Mouse (Mus musculus) limb, embryonic 14.5 days (tissue): ENCODE measurements at regions not wholly inside any gene's neighbourhood (a gene's known extent, or its start where the extent isn't known, plus 50 kb on each side); places are given as distances from the start of the nearest gene placed in this dataset.

ENCODE experiments used
- ATAC-seq: fragments of 200-750 bp; cut with Nextera tagmentation; 2 replicates; pipeline ENCODE4 v1.8.0; 2017; ENCODE audit warnings: low read depth, moderate number of reproducible peaks, moderate TSS enrichment; ENCODE audit not compliant: low FRiP score
- DNase-seq: peaks from one replicate; pipeline ENCODE4 v3.0.0-alpha.2; 2015; ENCODE audit warnings: low spot score
- H3K27ac ChIP-seq: fragments of 300-500 bp; sonication (generic); replicated peaks from 2 replicates; pipeline ENCODE4 v1.5.1; 2014; ENCODE audit warnings: low read depth, mild to moderate bottlenecking, low read length, moderate library complexity, mixed read lengths
- H3K27me3 ChIP-seq: fragments of 300-500 bp; sonication (generic); 2 replicates; pipeline ENCODE4 v1.6.1; 2014; ENCODE audit warnings: low read length, mixed read lengths; ENCODE audit not compliant: control insufficient read depth, insufficient read depth
- H3K36me3 ChIP-seq: fragments of 300-500 bp; sonication (generic); 2 replicates; pipeline ENCODE4 v1.6.1; 2014; ENCODE audit warnings: mild to moderate bottlenecking, low read length, moderate library complexity, mixed read lengths; ENCODE audit not compliant: control insufficient read depth, insufficient read depth
- H3K4me1 ChIP-seq: fragments of 300-500 bp; sonication (generic); 2 replicates; pipeline ENCODE4 v1.6.1; 2014; ENCODE audit warnings: antibody characterized with exemption, low read length, mixed read lengths; ENCODE audit not compliant: control insufficient read depth, insufficient read depth
- H3K4me2 ChIP-seq: fragments of 300-500 bp; sonication (generic); replicated peaks from 2 replicates; pipeline ENCODE4 v1.6.1; 2014; ENCODE audit warnings: low read depth, mild to moderate bottlenecking, low read length, moderate library complexity; ENCODE audit not compliant: severe bottlenecking
- H3K4me3 ChIP-seq: fragments of 300-500 bp; sonication (generic); replicated peaks from 2 replicates; pipeline ENCODE4 v1.5.1; 2014; ENCODE audit warnings: low read length
- H3K9ac ChIP-seq: fragments of 300-500 bp; sonication (generic); 2 replicates; pipeline ENCODE4 v1.6.1; 2014; ENCODE audit warnings: mild to moderate bottlenecking, low read depth, low read length, moderate library complexity; ENCODE audit not compliant: severe bottlenecking
- H3K9me3 ChIP-seq: fragments of 300-500 bp; sonication (generic); 2 replicates; pipeline ENCODE4 v1.6.1; 2016; ENCODE audit warnings: low read length; ENCODE audit not compliant: control insufficient read depth
- POLR2A ChIP-seq: fragments of 200-500 bp; IDR thresholded peaks from 2 replicates; pipeline ENCODE4 v1.8.0; 2012; ENCODE audit warnings: inconsistent platforms, mild to moderate bottlenecking, moderate library complexity, borderline replicate concordance; ENCODE audit not compliant: insufficient read depth, insufficient read length; ENCODE audit errors: extremely low read depth
- WGBS: fragments of 180-500 bp; shearing (Covaris S2); extraction: QIAGEN DNeasy Blood & Tissue Kit; methylation state at CpG from one replicate; pipeline ENCODE4 v1.1.7; 2014; 5-methylcytosine and 5-hydroxymethylcytosine counted together

- WGBS: 83% methylated on average over 5 of the region's 5 CpGs
- TF ChIP-seq POLR2A: no peak
- no peak overlapping the region for H3K27ac ChIP-seq
- no peak overlapping the region for H3K4me3 ChIP-seq
- H3K9me3 ChIP-seq: no peaks in the 10 kb centered on the region
- H3K4me2 ChIP-seq: no peak overlapping the region
- H3K36me3 ChIP-seq: no peaks in the 10 kb centered on the region
- H3K4me1 ChIP-seq: no peaks in the 10 kb centered on the region
- ATAC-seq: no peak
- H3K27me3 ChIP-seq: no peaks in the 10 kb centered on the region
- DNase-seq: no peak
- H3K9ac ChIP-seq: no peak overlapping the region
These were observed 56.9 kb downstream of the Dmrt2 start for GRCm38 (mm10) chr19:25729103-25729502.

DNA sequence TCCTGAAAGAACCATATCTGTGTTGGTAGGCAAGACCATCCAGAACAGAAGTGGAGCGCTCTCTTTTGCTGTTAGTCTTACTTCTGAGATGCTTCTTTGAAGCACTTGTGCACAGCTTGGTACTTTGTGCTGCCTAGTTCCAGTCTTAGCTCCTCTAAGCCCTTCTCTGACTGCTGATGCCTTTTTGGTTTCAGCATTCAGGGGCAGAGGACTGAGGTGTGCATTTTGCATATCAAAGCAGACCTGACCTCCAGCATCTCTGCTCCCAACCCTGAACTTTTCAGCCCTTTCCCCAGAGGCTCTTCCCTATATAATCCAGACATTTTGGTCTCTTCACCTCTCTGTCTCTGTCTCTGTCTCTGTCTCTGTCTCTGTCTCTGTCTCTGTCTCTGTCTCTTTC lies 57.4 kb downstream of the Dmrt2 start:
- no peak for TF ChIP-seq POLR2A
- Histone ChIP-seq H3K4me3 (no peak overlapping the region), H3K4me2 (no peak overlapping the region), H3K27ac (no peak overlapping the region), H3K9me3 (no peaks in the 10 kb centered on the region), H3K36me3 (no peaks in the 10 kb centered on the region), H3K27me3 (no peaks in the 10 kb centered on the region), H3K4me1 (no peaks in the 10 kb centered on the region), H3K9ac (no peak overlapping the region)
- WGBS: 91% methylated on average over 1 of the region's 1 CpGs
- no peak for ATAC-seq
- DNase-seq: no peak

DNA sequence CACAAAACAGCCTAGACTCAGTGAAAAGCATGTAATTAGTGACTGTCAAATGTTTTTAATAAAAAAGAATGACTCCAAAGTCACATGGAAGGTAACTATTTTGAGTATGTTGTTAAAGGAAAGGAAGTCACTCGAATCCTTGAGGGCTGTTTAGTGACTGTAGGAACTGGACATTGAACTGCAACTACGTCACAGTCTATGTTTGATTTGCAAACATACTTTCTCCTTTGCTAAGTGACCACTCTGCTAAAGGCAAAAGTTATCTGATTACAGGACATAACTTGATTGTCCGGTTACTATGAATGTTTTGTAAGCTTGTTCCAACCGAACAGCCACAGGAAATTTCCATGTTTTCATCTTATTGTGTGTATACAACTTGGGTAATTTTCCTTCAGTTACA lies 106.2 kb downstream of the Dmrt2 start:
- no peak overlapping the region for H3K27ac ChIP-seq
- WGBS: 75% methylated on average over 4 of the region's 4 CpGs
- H3K9me3 ChIP-seq: no peaks in the 10 kb centered on the region
- DNase-seq: no peak
- TF ChIP-seq POLR2A: no peak
- H3K4me1 ChIP-seq: peaks cover 11% of the 10 kb centered on the region
- ATAC-seq: no peak
- H3K27me3 ChIP-seq: no peaks in the 10 kb centered on the region
- no peak overlapping the region for H3K4me2 ChIP-seq
- no peak overlapping the region for H3K4me3 ChIP-seq
- H3K9ac ChIP-seq: no peak overlapping the region
- H3K36me3 ChIP-seq: no peaks in the 10 kb centered on the region

DNA sequence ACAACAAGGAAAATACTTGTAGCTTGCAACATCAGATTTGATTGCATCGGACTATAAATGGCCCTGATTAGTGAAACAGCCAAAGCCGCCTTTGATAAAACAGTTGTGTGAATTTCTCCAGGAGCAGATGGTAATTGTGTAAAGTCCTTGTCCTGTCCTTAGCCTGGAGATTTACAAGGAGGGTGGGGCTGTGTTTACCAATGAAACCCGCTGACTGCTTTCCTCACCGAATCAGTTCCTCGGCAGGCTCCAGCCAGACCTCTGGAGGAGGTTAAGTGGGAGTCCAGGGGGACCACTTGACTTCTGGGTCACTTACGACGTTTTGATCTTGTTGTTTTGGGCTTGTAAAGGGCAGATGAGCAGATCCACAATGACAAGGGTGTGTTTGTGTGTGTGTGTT lies 107.1 kb downstream of the Dmrt2 start:
- Histone ChIP-seq H3K9me3 (no peaks in the 10 kb centered on the region), H3K4me1 (peaks cover 11% of the 10 kb centered on the region), H3K4me2 (no peak overlapping the region), H3K9ac (no peak overlapping the region), H3K27ac (no peak overlapping the region), H3K27me3 (no peaks in the 10 kb centered on the region), H3K36me3 (no peaks in the 10 kb centered on the region), H3K4me3 (no peak overlapping the region)
- TF ChIP-seq POLR2A: no peak
- no peak for DNase-seq
- no peak for ATAC-seq
- WGBS: 30% methylated on average over 7 of the region's 7 CpGs

- no peak for DNase-seq
- H3K4me1 ChIP-seq: peaks cover 11% of the 10 kb centered on the region
- no peaks in the 10 kb centered on the region for H3K36me3 ChIP-seq
- TF ChIP-seq POLR2A: no peak
- no peak overlapping the region for H3K9ac ChIP-seq
- H3K9me3 ChIP-seq: no peaks in the 10 kb centered on the region
- H3K4me2 ChIP-seq: no peak overlapping the region
- WGBS: 32% methylated on average over 7 of the region's 7 CpGs
- no peaks in the 10 kb centered on the region for H3K27me3 ChIP-seq
- ATAC-seq: no peak; the same call in 1 of the 2 replicates
- H3K4me3 ChIP-seq: no peak overlapping the region
- H3K27ac ChIP-seq: no peak overlapping the region; the same call in 1 of the 2 replicates
These were observed 109.1 kb downstream of the Dmrt2 start for GRCm38 (mm10) chr19:25781314-25781713.

- H3K27ac ChIP-seq: no peak overlapping the region
- no peaks in the 10 kb centered on the region; the same call in 1 of the 2 replicates for H3K4me1 ChIP-seq
- DNase-seq: no peak
- H3K36me3 ChIP-seq: no peaks in the 10 kb centered on the region
- no peak overlapping the region for H3K4me3 ChIP-seq
- WGBS: 84% methylated on average over 7 of the region's 7 CpGs
- no peaks in the 10 kb centered on the region for H3K9me3 ChIP-seq
- ATAC-seq: no peak
- no peak overlapping the region for H3K9ac ChIP-seq
- TF ChIP-seq POLR2A: no peak
- no peak overlapping the region for H3K4me2 ChIP-seq
- no peaks in the 10 kb centered on the region for H3K27me3 ChIP-seq
These were observed 130.5 kb downstream of the Dmrt2 start for GRCm38 (mm10) chr19:25802692-25803091.
